8 mouse cellular contexts compared by ENCODE assay signal in the genomic region with DNA sequence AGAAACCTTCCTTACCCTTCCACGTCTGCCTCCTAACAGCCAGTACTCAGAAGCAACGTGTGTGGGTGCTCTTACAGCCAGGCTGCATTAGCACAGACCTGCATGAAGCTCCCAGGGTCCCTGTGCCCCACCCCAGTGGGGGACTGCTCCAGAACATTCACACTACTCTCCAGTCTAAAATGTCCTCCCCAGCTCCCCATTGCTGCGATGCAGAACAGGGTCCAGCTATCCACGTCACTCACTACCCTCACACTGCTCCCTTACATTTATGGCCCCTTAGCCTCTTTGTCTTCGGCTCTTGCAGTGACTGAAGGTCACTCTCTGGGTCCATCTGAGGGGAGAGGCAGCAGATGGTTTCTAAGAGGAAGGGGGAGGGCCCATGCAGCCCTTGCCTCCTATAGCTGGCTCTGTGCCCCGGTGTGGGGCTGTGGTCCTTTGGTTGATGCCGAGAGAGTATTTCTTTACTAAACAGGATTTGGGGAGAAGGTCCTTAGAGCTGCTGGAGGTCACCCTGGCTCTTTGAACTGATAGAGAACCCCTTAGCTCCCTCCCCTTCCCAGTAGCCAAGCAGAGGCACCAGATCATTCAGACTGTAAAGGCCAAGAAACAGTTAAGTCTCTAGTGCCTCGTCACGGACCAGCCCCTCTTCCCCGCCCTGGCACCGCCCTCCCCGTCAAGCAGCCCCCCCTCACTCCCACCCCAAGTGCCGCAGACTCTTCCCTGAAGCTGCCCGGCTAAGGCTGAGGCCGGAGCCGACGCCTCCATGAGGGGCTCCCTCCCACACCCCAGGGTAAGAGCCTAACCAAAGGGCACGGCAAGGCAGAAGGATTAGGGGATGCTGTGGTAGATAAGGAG. TPM values are rescaled to one million over a fixed set of nuclear protein-coding genes. Genes with fewer than 3 reads are reported as not detected.
A peak's percentile ranks its signal among the peaks of the same experiment; 100 is the strongest.
DNase-seq lines count a peak whose midpoint lies in the region; ATAC-seq and TF ChIP-seq lines count a peak whose summit lies in the region.

No protein-coding gene starts in this region.

- no peaks in the 10 kb centered on the region for H3K9me3 ChIP-seq in lung, embryonic 14.5 days (ENCODE audit: low read depth, low read length)
- no peaks in the 10 kb centered on the region for H3K9me3 ChIP-seq in forebrain, postnatal 0 days (ENCODE audit: low read length)
- no peaks in the 10 kb centered on the region for H3K9me3 ChIP-seq in hindbrain, embryonic 12.5 days (replicated peaks)
- no peaks in the 10 kb centered on the region for H3K9me3 ChIP-seq in limb, embryonic 11.5 days (ENCODE audit: control insufficient read depth, low read length)
- no peaks in the 10 kb centered on the region for H3K9me3 ChIP-seq in neural tube, embryonic 11.5 days (ENCODE audit: control insufficient read depth, low read length)

- peak; percentile 65; the same call in 1 of the 2 replicates for TF ChIP-seq POLR2A in cerebellum, adult 2 months (IDR thresholded peaks at IDR 0.05; ENCODE audit: borderline replicate concordance, insufficient read depth, low read length)

- H3K4me2 ChIP-seq in lung, embryonic 14.5 days: peak overlapping the region; percentile 75
- H3K4me2 ChIP-seq in forebrain, postnatal 0 days (ENCODE audit: low read depth): peak overlapping the region; percentile 88
- H3K4me2 ChIP-seq in hindbrain, embryonic 12.5 days (replicated peaks): peak overlapping the region; percentile 86
- peak overlapping the region; percentile 58 for H3K4me2 ChIP-seq in limb, embryonic 11.5 days (ENCODE audit: low read depth, severe bottlenecking)
- peak overlapping the region; percentile 62 for H3K4me2 ChIP-seq in neural tube, embryonic 11.5 days (ENCODE audit: low read depth)

- peak overlapping the region; percentile 32 for H3K4me3 ChIP-seq in lung, embryonic 14.5 days (ENCODE audit: low read depth, low read length)
- H3K4me3 ChIP-seq in cerebellum, adult 2 months (replicated peaks; ENCODE audit: insufficient read depth, low read depth, low read length): peak overlapping the region; percentile 99
- peak overlapping the region; percentile 67 for H3K4me3 ChIP-seq in forebrain, postnatal 0 days (ENCODE audit: low read depth, low read length)
- H3K4me3 ChIP-seq in hindbrain, embryonic 12.5 days: peak overlapping the region; percentile 46
- peak overlapping the region; percentile 28 for H3K4me3 ChIP-seq in limb, embryonic 11.5 days (ENCODE audit: low read depth, low read length)
- peak overlapping the region; percentile 44 for H3K4me3 ChIP-seq in neural tube, embryonic 11.5 days (ENCODE audit: low read depth, low read length)

- no peak for TF ChIP-seq CTCF in lung, embryonic 14.5 days (IDR thresholded peaks at IDR 0.05; ENCODE audit: low read depth)
- no peak for TF ChIP-seq CTCF in cerebellum, adult 2 months (IDR thresholded peaks at IDR 0.05; ENCODE audit: borderline replicate concordance, insufficient read depth, low read depth, low read length)
- TF ChIP-seq CTCF in forebrain, postnatal 0 days (IDR thresholded peaks at IDR 0.05; ENCODE audit: low read depth): no peak

- H3K27me3 ChIP-seq in lung, embryonic 14.5 days (ENCODE audit: insufficient read depth, low read length): peaks cover 28% of the 10 kb centered on the region
- no peaks in the 10 kb centered on the region for H3K27me3 ChIP-seq in cerebellum, adult 2 months (ENCODE audit: control insufficient read depth, insufficient read depth, low read length)
- H3K27me3 ChIP-seq in forebrain, postnatal 0 days (ENCODE audit: insufficient read depth, low read length): no peaks in the 10 kb centered on the region
- H3K27me3 ChIP-seq in hindbrain, embryonic 12.5 days: 0 out of 2 replicates have a peak, but pooled peaks cover 6% of the 10 kb centered on the region
- H3K27me3 ChIP-seq in limb, embryonic 11.5 days (ENCODE audit: control insufficient read depth, insufficient read depth, low read length): peaks cover 22% of the 10 kb centered on the region
- H3K27me3 ChIP-seq in neural tube, embryonic 11.5 days (ENCODE audit: control insufficient read depth, insufficient read depth, low read length): peaks cover 5% of the 10 kb centered on the region; the same call in 1 of the 2 replicates

- WGBS in lung, embryonic 14.5 days: under 1% methylated on average over 17 of the region's 18 CpGs
- WGBS in cerebellum, adult 2 months: 2% methylated on average over 18 of the region's 18 CpGs
- WGBS in forebrain, postnatal 0 days: under 1% methylated on average over 18 of the region's 18 CpGs
- WGBS in hindbrain, embryonic 12.5 days: under 1% methylated on average over 18 of the region's 18 CpGs
- under 1% methylated on average over 18 of the region's 18 CpGs for WGBS in limb, embryonic 11.5 days
- 1% methylated on average over 18 of the region's 18 CpGs for WGBS in neural tube, embryonic 11.5 days

- ATAC-seq in lung, embryonic 14.5 days (ENCODE audit: insufficient read depth): peak; percentile 86
- ATAC-seq in forebrain, postnatal 0 days: peak; percentile 89
- ATAC-seq in hindbrain, embryonic 12.5 days (ENCODE audit: low FRiP score): peak; percentile 78
- ATAC-seq in limb, embryonic 11.5 days (ENCODE audit: insufficient number of reproducible peaks, low FRiP score, low TSS enrichment, low read depth): peak; percentile 52
- peak; percentile 71 for ATAC-seq in neural tube, embryonic 11.5 days (ENCODE audit: insufficient read depth, low FRiP score, low TSS enrichment)
- ATAC-seq in monocyte, adult 5-6 weeks (replicated peaks; ENCODE audit: insufficient number of reproducible peaks, low FRiP score, low TSS enrichment, poor library complexity, severe bottlenecking): no peak

- DNase-seq in lung, embryonic 14.5 days: peak; percentile 75
- no peak for DNase-seq in lung, postnatal 25 days (ENCODE audit: low spot score)
- peak; percentile 84 to 85 for DNase-seq in cerebellum, adult 2 months
- DNase-seq in forebrain, postnatal 0 days: peak; percentile 81
- peak; percentile 59 for DNase-seq in limb, embryonic 11.5 days (ENCODE audit: low spot score)
- peak; percentile 77 for DNase-seq in neural tube, embryonic 11.5 days (ENCODE audit: low spot score)

- peak overlapping the region; percentile 42; the same call in 1 of the 2 replicates for H3K27ac ChIP-seq in lung, embryonic 14.5 days (ENCODE audit: low read depth)
- peak overlapping the region; percentile 96 for H3K27ac ChIP-seq in cerebellum, adult 2 months (ENCODE audit: insufficient read depth, low read length)
- peak overlapping the region; percentile 79 for H3K27ac ChIP-seq in forebrain, postnatal 0 days (ENCODE audit: low read depth, low read length)
- H3K27ac ChIP-seq in hindbrain, embryonic 12.5 days: peak overlapping the region; percentile 81
- H3K27ac ChIP-seq in limb, embryonic 11.5 days (replicated peaks; ENCODE audit: low read depth, low read length): no peak overlapping the region
- peak overlapping the region; percentile 69 for H3K27ac ChIP-seq in neural tube, embryonic 11.5 days (ENCODE audit: low read depth, low read length)

- H3K36me3 ChIP-seq in lung, embryonic 14.5 days (ENCODE audit: insufficient read depth): no peaks in the 10 kb centered on the region
- H3K36me3 ChIP-seq in forebrain, postnatal 0 days (ENCODE audit: insufficient read depth): peaks cover 13% of the 10 kb centered on the region
- peaks cover 11% of the 10 kb centered on the region for H3K36me3 ChIP-seq in hindbrain, embryonic 12.5 days
- H3K36me3 ChIP-seq in limb, embryonic 11.5 days (ENCODE audit: control insufficient read depth, insufficient read depth, low read length): peaks cover 2% of the 10 kb centered on the region; the same call in 1 of the 2 replicates
- 0 out of 2 replicates have a peak, but pooled peaks cover 2% of the 10 kb centered on the region for H3K36me3 ChIP-seq in neural tube, embryonic 11.5 days (ENCODE audit: control insufficient read depth, insufficient read depth, low read length)

- H3K4me1 ChIP-seq in lung, embryonic 14.5 days (ENCODE audit: insufficient read depth): peaks cover 17% of the 10 kb centered on the region
- H3K4me1 ChIP-seq in cerebellum, adult 2 months (ENCODE audit: control insufficient read depth, insufficient read depth, low read length): peaks cover 24% of the 10 kb centered on the region
- peaks cover 24% of the 10 kb centered on the region for H3K4me1 ChIP-seq in forebrain, postnatal 0 days (ENCODE audit: insufficient read depth)
- peaks cover 56% of the 10 kb centered on the region for H3K4me1 ChIP-seq in hindbrain, embryonic 12.5 days
- peaks cover 34% of the 10 kb centered on the region for H3K4me1 ChIP-seq in limb, embryonic 11.5 days (ENCODE audit: control insufficient read depth, insufficient read depth, low read length)
- H3K4me1 ChIP-seq in neural tube, embryonic 11.5 days (ENCODE audit: control insufficient read depth, insufficient read depth, low read length): peaks cover 36% of the 10 kb centered on the region

- peak overlapping the region; percentile 30; the same call in 1 of the 2 replicates for H3K9ac ChIP-seq in lung, embryonic 14.5 days
- H3K9ac ChIP-seq in forebrain, postnatal 0 days: peak overlapping the region; percentile 62
- H3K9ac ChIP-seq in hindbrain, embryonic 12.5 days: peak overlapping the region; percentile 63
- H3K9ac ChIP-seq in limb, embryonic 11.5 days (ENCODE audit: low read length): peak overlapping the region; percentile 47
- H3K9ac ChIP-seq in neural tube, embryonic 11.5 days (ENCODE audit: low read length): peak overlapping the region; percentile 46

RNA-seq across cellular contexts. Expression of gene Map1a, which starts 5.6 kb away (rescaled TPM):
- polyA plus RNA-seq in lung, embryonic 14.5 days (2014; fragmentation: Nextera tagmentation; extraction: Ambion mirVana): 5.5 and 5.7 TPM in 2 replicates
- 223 and 254 TPM in 2 replicates for polyA plus RNA-seq in cerebellum, adult 2 months (2012; rRNA removed)
- total RNA-seq in forebrain, postnatal 0 days (2014; rRNA removed): 75.6 and 76.0 TPM in 2 replicates
- 18.1 and 27.4 TPM in 2 replicates for polyA plus RNA-seq in forebrain, postnatal 0 days (2015; fragmentation: Nextera tagmentation; extraction: Ambion mirVana)
- 10.4 and 14.6 TPM in 2 replicates for polyA plus RNA-seq in hindbrain, embryonic 12.5 days (2016; fragmentation: Nextera tagmentation; extraction: Ambion mirVana)
- polyA plus RNA-seq in limb, embryonic 11.5 days (2014; fragmentation: Nextera tagmentation; extraction: Ambion mirVana): 2.9 and 3.6 TPM in 2 replicates
- 17.5 and 19.2 TPM in 2 replicates for polyA plus RNA-seq in neural tube, embryonic 11.5 days (2014; fragmentation: Nextera tagmentation; extraction: Ambion mirVana)
- total RNA-seq in monocyte, adult 5-6 weeks (2017): 0.10 TPM in 1 of 3 replicates, not detected in the others

RNA-seq across cellular contexts. Expression of gene Trp53bp1, which starts 23.8 kb away (rescaled TPM):
- polyA plus RNA-seq in lung, embryonic 14.5 days (2014; fragmentation: Nextera tagmentation; extraction: Ambion mirVana): 55.5 and 73.6 TPM in 2 replicates
- polyA plus RNA-seq in cerebellum, adult 2 months (2012; rRNA removed): 57.9 and 59.4 TPM in 2 replicates
- 154 and 183 TPM in 2 replicates for total RNA-seq in forebrain, postnatal 0 days (2014; rRNA removed)
- 49.9 and 80.9 TPM in 2 replicates for polyA plus RNA-seq in forebrain, postnatal 0 days (2015; fragmentation: Nextera tagmentation; extraction: Ambion mirVana)
- 207 and 211 TPM in 2 replicates for polyA plus RNA-seq in hindbrain, embryonic 12.5 days (2016; fragmentation: Nextera tagmentation; extraction: Ambion mirVana)
- 104 TPM in 2 replicates for polyA plus RNA-seq in limb, embryonic 11.5 days (2014; fragmentation: Nextera tagmentation; extraction: Ambion mirVana)
- polyA plus RNA-seq in neural tube, embryonic 11.5 days (2014; fragmentation: Nextera tagmentation; extraction: Ambion mirVana): 143 and 151 TPM in 2 replicates
- 15.8 to 38.3 TPM (median 16.2 TPM) in 3 replicates for total RNA-seq in monocyte, adult 5-6 weeks (2017)

Comparison
In these comparisons a context has a peak if more than half of its experiments do, and no peak if none do; other contexts are left out.
1. H3K4me3 ChIP-seq: peak in every context shown above with its lines; median percentile 99 in cerebellum, adult 2 months; 67 in forebrain, postnatal 0 days; 46 in hindbrain, embryonic 12.5 days; 44 in neural tube, embryonic 11.5 days; 32 in lung, embryonic 14.5 days; 28 in limb, embryonic 11.5 days.